Mouse (Mus musculus) B cell, adult 2 months (primary cell): Measurements from ENCODE around the gene Slc15a3.

Source experiments
- DNase-seq, 2 experiments: peaks; one replicate each; pipeline ENCODE4 v3.0.0; 2022

Gene Slc15a3

DNA sequence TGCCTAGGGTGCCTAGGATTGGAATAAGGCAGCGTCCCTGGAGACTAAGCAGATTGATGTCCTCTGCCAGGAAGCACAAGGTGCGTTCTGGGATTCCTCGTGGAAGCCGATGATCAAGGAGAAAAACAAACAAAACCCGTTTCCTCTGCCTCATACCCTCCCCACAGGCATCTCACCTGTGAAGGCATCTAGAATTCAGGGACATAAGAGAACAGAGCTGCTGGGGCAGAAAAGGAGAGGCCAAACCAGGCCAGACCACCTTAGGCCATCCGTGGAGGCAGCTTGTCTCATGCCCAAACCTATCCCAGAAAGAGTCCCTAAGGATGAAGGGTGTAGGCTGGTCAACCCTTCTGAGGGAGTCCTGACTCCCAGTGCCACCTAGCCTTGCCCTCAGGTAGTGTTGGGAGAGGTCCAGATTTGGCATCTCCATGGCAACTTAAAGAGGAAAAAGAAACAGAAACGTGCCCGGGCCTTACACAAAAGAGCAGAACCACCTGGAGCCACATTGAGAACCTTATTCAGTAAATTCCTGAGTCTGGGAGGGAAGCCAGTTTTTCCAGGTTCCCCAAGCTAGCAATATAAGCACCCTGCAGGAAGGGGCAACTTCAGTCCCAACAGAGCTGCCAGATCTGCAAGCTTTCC lies 30.5 kb downstream of the Slc15a3 start, which contains the start of gene Tmem132a:
TSS of gene Tmem132a (minus strand) at position 55 of the 642 bp plus-strand sequence.
- DNase-seq: no peak

DNA sequence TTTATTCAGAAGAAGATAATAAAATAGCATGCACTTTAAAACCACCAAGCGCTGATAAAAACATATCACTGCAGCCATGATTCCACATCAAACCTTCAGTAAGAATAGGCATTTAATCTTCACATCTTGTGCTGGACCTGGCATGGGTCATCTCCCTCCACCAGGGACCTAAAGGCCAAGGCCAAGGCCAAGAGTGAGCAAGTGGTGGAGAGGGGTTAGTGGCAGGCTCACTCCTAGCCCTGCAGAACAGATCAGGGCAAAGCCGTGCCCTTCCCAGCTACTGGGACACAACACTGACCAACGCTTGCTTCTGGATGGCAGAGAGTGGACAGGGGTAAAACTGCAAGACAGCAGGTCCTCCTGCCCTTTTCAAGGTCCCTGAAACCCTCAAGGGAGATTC lies 31.1 kb downstream of the Slc15a3 start:
- no peak for DNase-seq

DNA sequence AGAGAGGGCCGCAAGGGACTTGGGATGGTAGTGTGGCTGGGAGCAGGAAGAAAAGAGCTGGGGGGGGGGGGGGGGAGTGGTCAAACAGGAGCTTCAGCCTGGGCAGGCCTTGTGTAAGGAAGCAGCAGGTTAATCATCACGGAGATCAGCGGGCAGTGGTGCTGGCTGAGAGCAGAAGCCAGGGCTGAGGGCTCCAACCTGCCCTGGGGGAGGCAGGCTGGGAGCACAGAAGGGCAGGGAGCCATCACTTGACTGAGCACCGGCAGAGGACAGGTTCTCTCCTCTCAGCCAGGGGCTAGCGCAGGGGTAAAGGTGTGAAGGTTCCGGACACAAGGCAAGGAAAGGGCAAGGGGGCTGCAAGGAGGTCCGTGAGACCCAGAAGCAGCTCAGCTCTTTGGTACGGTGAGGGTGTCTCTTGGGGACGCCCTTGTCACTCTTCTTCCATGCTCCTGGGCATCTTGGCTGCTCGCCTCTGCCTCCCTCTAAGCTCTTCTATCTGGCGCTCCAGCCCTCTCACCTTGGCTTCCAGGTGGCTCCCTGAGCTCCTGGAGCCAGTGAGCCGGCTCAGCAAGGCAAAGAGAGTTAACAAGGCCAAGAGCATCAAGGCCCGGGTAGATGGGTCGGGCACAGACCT lies 31.9 kb downstream of the Slc15a3 start:
- DNase-seq: no peak

DNA sequence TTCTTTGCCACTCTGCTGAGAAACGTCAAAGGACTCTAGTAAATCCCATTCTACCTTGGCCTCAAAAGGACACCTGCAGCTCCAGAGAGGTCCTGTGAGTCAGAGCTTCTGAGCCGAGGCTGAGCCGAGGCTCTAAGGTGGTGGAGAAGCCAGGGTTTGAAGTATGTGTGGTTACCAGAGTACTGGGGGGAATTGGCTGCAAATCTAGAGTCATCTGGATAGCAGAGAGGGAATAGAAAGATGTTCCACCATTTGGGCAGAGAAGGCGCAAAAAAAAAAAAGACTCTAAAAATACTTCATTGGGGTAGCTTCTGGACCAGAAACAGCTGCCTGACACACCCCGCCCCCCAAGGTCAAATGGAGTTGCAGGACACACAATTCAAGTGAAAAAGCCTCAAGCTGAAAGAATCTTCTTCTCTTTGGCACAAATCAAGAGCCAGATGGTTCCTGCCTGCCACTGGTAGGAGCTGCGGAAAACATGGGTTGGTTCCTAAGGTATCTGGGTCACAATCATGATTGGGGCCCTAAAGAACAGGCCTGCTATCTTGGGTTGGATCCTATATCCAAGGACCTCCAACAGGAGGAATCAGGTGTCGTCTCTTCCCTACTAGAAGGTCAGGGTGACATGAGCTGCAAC lies 38.8 kb downstream of the Slc15a3 start:
- no peak for DNase-seq

DNA sequence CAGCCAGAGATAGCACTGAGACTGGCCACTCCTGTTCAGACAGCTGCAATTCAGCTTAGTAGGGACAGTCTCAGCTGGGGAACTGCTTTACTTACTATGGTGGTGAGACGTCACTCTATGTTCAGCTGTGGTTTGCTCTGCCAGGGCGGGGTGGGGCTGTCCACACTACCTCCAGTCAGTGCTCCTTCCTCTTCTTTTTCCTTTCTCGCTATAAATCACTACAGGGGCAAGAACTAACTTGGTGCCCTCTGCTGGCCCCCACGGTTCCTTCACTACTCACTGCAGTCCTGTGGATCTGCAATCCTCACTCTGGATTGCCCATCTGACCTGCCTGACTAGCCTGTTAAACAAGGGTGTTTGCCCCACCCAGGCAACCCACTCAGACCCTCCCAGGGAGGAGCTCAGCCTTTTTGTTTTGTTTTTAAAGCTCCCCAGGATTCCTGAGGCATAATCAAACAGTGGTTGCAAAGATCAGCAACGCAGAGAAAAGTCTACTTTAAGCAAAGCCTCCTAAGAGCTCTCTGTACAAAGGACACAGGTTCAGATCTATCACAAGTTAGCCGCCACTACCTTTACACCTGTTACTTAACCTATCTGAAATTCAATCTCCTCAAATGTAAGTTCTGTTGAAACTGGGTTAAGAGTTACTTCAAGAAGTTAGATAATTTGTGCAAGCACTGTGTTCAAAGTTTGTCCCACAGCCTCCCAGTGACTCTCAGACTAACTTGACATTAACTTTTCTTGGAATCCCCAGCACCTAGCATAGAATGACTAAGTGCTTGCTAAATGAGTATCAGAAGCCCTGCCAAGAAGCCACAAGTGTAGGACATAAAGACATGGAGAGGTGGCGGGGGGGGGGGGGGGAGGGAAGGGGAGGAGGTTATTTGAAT lies 40.8 kb downstream of the Slc15a3 start:
- DNase-seq: peak; percentile 84 to 89

DNA sequence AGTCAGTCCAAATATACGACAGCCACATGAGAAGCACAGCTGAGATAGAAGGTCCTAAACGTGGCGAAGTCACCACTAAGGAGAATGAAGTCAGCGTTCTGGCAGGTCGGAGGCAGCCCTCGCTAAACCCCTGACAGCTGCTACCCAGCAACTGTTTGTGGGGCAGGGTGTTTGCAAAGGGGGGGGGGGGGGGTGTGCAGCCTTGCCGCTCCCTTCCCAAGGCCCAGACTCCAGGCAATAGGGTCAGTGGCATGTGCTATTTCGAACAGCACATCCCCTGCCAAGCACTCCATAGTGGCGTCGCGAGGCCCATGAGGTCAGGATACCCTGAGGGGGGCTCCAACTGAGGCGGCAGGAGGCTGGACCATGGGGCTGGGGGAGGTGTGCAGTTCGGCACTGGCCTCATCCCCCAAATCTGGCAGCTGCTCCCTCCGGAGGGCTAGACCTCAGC lies 41.5 kb downstream of the Slc15a3 start:
- DNase-seq: no peak

DNA sequence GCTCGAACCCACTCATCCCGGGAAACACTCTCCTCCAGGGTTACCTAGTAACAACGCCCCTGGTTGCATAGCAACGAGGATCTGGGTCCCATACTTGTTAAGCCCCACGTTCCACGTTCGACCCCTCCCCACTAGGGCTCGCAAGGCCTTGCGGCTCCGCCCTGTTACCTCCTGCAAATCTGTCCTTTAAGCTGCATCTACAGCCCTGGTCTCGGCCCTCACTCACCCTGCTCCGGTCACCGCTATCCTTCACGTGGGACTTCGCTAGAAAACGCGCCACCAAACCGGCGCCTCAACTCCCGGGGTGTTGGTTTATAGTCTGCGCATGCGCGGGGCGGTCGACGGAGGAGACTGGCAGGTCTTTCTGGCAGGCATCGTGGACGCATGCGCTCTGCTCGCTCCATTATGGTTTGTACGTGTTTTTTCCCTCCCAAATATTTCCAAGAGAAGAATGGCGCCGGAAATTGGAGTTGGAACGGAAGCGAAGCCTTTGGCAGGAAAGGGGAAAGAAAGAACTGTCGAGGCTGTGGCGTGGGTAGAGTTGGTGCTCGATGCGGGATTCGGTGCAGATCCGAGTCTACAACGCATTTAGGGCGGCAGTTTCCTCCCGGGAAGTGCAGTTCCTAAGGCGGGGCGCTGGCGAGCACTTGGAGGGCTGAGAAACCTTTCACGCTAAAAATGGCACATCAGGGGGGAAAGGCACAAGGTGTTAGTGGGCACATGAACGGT lies 42.1 kb downstream of the Slc15a3 start, which contains the start of gene Tmem109:
TSS of gene Tmem109 (minus strand) at position 576 of the 729 bp plus-strand sequence.
- DNase-seq: peak; percentile 86 to 87

DNA sequence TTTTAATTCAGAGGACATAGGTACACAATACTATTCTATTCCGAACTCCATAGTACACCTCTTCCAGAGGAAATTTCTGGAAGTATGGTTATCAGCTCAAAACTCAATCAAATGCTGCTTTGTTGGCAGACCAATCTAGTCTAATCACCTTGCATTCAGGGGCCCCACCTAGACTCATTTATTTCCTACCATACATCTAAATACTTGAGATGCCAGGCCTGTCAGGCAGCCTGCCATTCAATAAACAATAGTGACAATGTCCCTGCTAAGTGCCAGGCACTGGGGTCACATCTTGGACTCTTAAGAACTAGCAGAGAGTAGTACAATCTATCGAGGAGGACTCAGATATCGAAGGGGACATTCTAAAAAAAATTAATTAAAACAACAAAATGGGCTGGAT lies 52.7 kb downstream of the Slc15a3 start:
- DNase-seq: no peak

DNA sequence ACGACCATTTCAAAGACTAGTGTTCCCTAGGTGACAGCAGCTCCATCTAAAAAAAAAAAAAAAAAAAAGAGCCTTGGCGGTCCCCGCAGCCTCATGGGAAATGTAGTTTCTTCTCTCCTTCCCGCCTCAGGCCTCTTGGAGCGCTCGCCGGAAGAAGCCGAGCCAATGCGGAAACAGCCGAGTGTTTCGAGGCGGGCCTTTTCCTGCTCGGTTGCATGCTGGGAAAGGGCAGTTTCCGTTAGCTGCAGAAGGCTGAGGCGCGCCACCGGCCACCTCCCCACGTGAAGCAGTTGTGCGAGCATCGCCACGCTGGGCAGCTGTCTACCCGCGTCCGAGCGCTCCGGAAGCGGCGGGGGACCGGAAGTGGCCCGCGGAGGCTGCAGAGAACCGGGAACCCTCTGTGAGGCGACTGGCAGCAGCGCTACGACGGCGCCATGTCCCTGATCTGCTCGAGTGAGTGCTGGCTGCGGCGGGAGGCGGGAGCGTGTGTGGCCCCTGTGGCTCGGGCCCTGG lies 55.5 kb downstream of the Slc15a3 start, which contains the start of gene Prpf19:
TSS of gene Prpf19 (plus strand) at position 216 of the 513 bp plus-strand sequence.
- DNase-seq: peak; percentile 91 to 92

DNA sequence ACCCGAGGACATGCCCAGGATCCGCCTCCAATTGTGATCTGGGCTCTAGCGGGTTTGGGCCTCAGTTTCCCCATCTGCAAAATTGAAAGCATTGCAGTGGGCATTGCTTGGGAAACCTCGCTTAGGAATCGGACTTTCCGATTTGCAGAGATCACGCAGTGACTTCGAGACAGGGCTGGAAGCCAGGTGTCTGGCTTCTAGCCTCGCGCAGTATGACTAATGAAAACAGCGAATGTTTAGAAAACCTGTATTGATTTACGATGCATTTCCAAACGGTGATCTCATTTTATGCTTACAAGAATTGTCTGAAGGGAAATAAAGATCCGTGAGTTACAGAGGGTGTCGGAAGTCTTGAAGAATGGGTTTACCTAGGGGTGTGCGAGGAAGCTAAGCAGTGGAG lies 56.2 kb downstream of the Slc15a3 start:
- DNase-seq: no peak

DNA sequence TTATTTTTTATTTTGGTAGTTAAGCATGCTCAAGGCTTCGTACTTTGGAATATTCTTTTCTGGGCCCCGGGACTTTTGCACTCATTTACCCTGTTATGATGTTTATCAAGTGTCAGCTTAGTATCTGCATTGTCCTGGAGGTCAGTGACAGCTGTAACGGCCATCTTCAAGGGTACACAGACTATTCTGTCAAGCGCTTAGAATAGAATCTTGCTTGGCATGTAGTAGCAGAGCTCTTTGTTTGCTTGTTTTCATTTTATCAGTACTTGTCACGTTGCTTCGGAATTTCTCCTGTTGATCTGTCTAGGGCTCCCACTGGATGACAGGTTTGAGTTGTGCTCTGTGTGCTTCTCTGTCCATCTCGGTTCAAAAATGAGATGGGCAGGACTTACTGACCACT lies 57.3 kb downstream of the Slc15a3 start:
- no peak for DNase-seq

DNA sequence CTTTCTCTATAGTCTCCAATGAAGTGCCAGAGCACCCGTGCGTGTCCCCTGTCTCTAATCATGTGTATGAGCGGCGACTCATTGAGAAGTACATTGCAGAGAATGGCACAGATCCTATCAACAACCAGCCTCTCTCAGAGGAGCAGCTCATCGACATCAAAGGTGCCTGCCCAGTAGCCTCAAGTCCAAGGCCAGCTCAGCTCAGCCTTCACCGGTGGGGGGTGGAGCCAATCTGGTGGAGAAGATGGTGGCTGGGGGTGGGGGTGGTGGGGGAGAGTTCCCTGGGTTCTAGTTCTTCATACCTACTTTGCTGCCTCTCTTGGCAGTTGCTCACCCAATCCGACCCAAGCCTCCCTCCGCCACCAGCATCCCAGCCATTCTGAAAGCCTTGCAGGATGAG lies 58.0 kb downstream of the Slc15a3 start:
- DNase-seq: no peak

DNA sequence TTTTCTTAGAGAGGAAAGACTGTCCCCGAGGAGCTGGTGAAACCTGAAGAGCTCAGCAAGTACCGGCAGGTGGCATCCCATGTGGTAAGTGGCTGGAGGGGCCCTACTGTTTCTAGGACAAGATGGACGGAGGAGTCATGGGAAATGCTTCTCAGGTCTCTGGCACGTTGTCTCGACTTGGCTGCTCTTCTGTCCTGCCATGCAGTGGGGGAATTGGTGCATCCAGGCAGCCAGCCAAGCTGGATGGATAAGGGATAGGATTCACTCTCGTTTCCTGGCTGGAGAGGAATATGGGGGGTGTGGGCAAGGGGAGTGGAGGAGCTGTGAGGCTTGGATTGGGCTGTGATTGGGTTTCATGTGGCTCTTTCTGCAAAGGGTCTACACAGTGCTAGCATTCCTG lies 60.8 kb downstream of the Slc15a3 start:
- no peak for DNase-seq

DNA sequence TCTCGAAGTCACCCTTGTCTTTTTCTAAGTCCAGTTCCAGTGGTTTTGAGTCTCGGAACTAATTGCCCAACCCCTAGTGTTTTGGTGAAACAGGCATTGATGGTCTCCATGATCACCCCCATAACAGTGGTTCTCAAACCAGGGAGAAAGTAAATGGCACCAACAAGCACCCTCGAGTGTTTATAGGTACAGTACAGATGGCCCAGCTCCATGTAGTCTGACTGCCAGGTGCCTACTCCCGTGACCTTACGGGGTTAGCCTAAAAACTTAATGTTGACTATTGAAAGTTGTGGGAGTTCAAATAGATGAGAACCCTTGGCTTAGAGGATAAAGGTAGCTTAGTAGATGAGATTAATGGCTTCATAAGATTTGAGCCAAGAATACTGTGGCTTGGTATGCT lies 61.5 kb downstream of the Slc15a3 start:
- no peak for DNase-seq

DNA sequence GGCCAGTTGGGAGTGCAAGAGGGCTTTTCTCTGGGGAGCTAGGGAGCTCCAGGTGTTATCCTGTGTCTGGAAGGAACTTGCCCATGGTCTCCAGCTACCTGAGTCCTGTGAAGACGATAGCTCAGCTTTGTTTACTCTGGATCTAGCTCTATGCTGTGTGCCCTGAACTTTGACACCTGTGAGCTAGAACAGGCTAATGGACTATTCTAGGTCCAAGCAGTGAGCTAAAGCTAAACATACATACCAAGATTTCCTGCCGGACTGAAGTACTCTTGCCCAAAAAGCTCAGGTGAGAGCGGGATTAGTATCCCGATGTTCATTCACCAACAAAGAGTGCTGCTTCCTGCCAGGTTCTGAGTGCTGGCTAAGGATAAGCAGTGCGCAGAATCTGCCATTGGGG lies 65.0 kb downstream of the Slc15a3 start:
- DNase-seq: no peak

DNA sequence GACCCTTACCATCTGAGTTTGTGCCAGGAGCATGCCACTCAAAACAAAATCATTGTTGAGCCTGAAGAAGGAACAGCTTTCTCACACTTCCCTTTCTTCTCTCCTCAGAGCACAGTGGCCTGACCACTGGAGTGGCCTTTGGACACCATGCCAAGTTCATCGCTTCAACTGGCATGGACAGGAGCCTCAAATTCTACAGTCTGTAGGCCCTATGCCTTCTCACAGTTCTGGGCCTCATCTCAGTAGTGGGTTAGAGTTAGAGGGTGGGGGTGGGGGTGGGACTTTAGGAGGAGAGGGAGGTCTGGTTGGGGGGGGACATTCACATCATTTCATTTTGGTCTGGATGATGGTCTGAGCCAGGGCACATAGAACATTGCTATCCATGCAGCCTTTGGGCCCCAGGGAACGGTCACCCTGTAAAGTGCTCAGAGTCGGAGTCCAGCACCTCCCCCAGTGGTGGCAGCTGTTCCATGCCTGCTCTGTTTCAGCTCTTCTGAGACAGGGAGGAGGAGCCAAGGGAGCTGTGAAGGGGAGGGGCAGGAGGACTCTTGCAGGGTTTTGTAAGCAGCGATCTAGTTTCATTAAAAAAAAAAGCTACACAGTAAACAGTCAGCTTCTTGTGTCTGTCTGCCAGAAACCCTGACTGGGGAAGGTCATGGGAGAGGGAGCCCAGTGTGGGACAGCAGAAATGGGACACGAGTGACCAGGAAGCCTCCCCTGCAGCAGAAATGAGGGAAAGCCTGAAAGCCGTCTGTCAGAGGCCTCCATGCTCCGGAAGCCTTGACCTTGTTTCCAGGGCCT lies 65.6 kb downstream of the Slc15a3 start:
- DNase-seq: no peak

DNA sequence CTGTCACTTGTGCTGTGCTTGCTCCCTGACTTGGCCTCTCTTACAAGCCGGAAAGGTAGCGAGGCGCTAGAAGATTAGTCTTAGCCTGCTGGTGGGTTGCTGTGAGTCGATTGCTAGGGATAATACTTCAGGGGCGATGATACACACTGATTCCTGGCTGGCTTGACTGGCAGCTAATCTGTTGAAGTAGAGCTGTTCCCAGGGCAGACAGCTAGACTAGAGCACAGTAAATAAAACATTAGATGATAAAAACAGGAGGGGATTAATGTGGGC lies 66.1 kb downstream of the Slc15a3 start:
- DNase-seq: no peak

DNA sequence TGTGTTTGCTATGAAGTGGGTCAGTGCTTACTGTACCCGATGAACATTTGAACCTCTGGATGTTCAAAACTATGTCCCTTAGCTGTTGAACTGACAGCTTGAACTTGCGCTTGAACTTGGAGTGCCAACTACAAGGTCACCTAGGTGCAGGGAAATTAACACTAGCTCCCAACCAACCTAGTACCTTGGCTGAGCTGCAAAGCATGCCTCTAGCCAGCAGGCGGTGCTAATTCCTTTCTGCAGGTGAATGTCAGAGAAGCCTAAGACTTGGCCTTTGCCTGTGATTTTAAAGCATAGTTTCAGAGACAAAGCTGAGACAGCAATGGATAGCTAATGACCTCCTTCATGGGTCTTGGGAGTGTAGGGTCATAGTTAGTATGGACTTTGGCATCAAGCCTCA lies 68.4 kb downstream of the Slc15a3 start:
- peak; percentile 67 for DNase-seq
